ENCODE assay signal across 30 mouse cellular contexts in the genomic region with DNA sequence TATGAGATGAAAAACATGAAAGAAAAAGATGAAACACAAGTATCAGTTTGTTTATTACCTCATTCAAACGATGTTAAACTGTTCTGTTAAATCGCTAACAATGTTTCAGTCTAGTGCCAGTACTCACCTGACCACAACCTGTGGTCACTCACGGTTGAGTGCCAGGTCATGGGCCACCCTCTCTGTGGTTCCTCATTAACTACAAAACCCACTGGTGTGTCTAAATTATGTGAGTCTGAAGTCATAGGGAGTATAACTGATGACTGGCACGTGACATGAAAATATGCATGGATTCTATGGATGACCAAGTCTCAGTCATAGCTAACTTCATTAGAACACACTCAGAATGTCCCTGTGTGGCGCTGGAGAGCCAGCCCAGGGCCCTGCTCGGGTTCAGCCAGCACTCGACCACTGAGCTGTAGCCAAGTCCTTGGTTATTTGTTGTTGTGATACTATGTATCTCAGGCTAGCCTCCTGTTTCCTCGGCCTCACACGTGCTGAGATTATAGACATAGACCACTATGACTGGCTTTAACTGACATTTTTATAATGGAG.
A peak's percentile ranks its signal among the peaks of the same experiment; 100 is the strongest.
DNase-seq lines count a peak whose midpoint lies in the region; ATAC-seq lines count a peak whose summit lies in the region.
"Had no signal": no experiment of that assay in that cellular context is flagged by ENCODE, and none has a peak within 500 bp of the region (broad histone marks: within the 10 kb centered on the region; RNA-seq: fewer than 3 reads in every experiment).

No protein-coding gene starts in this region.

- no peaks in the 10 kb centered on the region for H3K4me1 ChIP-seq in kidney, embryonic 14.5 days (ENCODE audit: control insufficient read depth, insufficient read depth, low read length)
- H3K4me1 ChIP-seq in heart, embryonic 12.5 days (replicated peaks): no peaks in the 10 kb centered on the region
- H3K4me1 ChIP-seq: embryonic facial prominence, embryonic 12.5 days; heart, embryonic 15.5 days; hindbrain, embryonic 12.5 days; intestine, embryonic 15.5 days; midbrain, embryonic 13.5 days had no signal

- ATAC-seq in kidney, embryonic 14.5 days (ENCODE audit: low FRiP score, low TSS enrichment): peak; percentile 62; the same call in 1 of the 2 replicates
- ATAC-seq in heart, embryonic 12.5 days (ENCODE audit: insufficient number of reproducible peaks, low FRiP score): no peak
- ATAC-seq: forebrain, embryonic 16.5 days; intestine, embryonic 15.5 days; midbrain, embryonic 13.5 days had no signal

- H3K4me2 ChIP-seq in kidney, embryonic 14.5 days (replicated peaks; ENCODE audit: low read depth, low read length): no peak overlapping the region
- H3K4me2 ChIP-seq in heart, embryonic 12.5 days: no peak overlapping the region
- H3K4me2 ChIP-seq: embryonic facial prominence, embryonic 12.5 days; heart, embryonic 15.5 days; hindbrain, embryonic 12.5 days; intestine, embryonic 15.5 days; midbrain, embryonic 13.5 days had no signal

- no peak overlapping the region for H3K9ac ChIP-seq in kidney, embryonic 14.5 days (ENCODE audit: low read depth, low read length)
- H3K9ac ChIP-seq in heart, embryonic 12.5 days: no peak overlapping the region
- H3K9ac ChIP-seq: embryonic facial prominence, embryonic 12.5 days; heart, embryonic 15.5 days; hindbrain, embryonic 12.5 days; intestine, embryonic 15.5 days; liver, embryonic 14.5 days; midbrain, embryonic 13.5 days had no signal

- H3K27me3 ChIP-seq in kidney, embryonic 14.5 days (ENCODE audit: control insufficient read depth, insufficient read depth, low read length): no peaks in the 10 kb centered on the region
- 0 out of 2 replicates have a peak, but pooled peaks cover 6% of the 10 kb centered on the region for H3K27me3 ChIP-seq in heart, embryonic 12.5 days (replicated peaks)
- H3K27me3 ChIP-seq: embryonic facial prominence, embryonic 12.5 days; heart, embryonic 15.5 days; hindbrain, embryonic 12.5 days; intestine, embryonic 15.5 days; midbrain, embryonic 13.5 days had no signal

- no peak overlapping the region for H3K27ac ChIP-seq in kidney, embryonic 14.5 days (ENCODE audit: low read depth, low read length)
- H3K27ac ChIP-seq in heart, embryonic 12.5 days (ENCODE audit: poor library complexity, severe bottlenecking): no peak overlapping the region
- H3K27ac ChIP-seq: embryonic facial prominence, embryonic 12.5 days; forebrain, embryonic 10.5 days; heart, embryonic 15.5 days; hindbrain, embryonic 12.5 days; hindbrain, postnatal 0 days; intestine, embryonic 15.5 days; liver, embryonic 14.5 days; macrophage; midbrain, embryonic 13.5 days; stomach, postnatal 0 days had no signal

- no peaks in the 10 kb centered on the region for H3K36me3 ChIP-seq in kidney, embryonic 14.5 days (ENCODE audit: control insufficient read depth, insufficient read depth, low read length)
- no peaks in the 10 kb centered on the region for H3K36me3 ChIP-seq in heart, embryonic 12.5 days
- H3K36me3 ChIP-seq: embryonic facial prominence, embryonic 12.5 days; forebrain, embryonic 10.5 days; heart, embryonic 15.5 days; hindbrain, embryonic 12.5 days; intestine, embryonic 15.5 days; midbrain, embryonic 13.5 days had no signal

- no peak overlapping the region for H3K4me3 ChIP-seq in kidney, embryonic 14.5 days (ENCODE audit: low read length)
- H3K4me3 ChIP-seq in heart, embryonic 12.5 days: no peak overlapping the region
- H3K4me3 ChIP-seq: embryonic facial prominence, embryonic 12.5 days; forebrain, embryonic 10.5 days; heart, embryonic 15.5 days; hindbrain, embryonic 12.5 days; intestine, embryonic 15.5 days; layer of hippocampus, adult 2 months; midbrain, embryonic 13.5 days had no signal

- 76% methylated on average over 9 of the region's 9 CpGs for WGBS in kidney, embryonic 14.5 days
- 75% methylated on average over 9 of the region's 9 CpGs for WGBS in heart, embryonic 12.5 days

- no peaks in the 10 kb centered on the region for H3K9me3 ChIP-seq in kidney, embryonic 14.5 days (ENCODE audit: control insufficient read depth, low read length)
- H3K9me3 ChIP-seq in heart, embryonic 12.5 days (replicated peaks): no peaks in the 10 kb centered on the region
- H3K9me3 ChIP-seq: embryonic facial prominence, embryonic 12.5 days; forebrain, embryonic 10.5 days; heart, embryonic 15.5 days; hindbrain, embryonic 12.5 days; intestine, embryonic 15.5 days; midbrain, embryonic 13.5 days had no signal

- DNase-seq in testis, postnatal 14 days (ENCODE audit: low spot score): peak; percentile 31
- DNase-seq in testis, postnatal 10 days (ENCODE audit: low spot score): no peak
- peak; percentile 69 for DNase-seq in kidney, postnatal 14 days
- DNase-seq in left cerebral cortex, adult 18-20 months (ENCODE audit: low spot score in 2 of 2): no peak
- DNase-seq in layer of hippocampus, postnatal 25 days (ENCODE audit: extremely low spot score in 1 of 2, low spot score in 1 of 2): no peak
- DNase-seq: adrenal gland, postnatal 25 days; cerebellum, adult 11-12 months; cerebellum, adult 9-11 months; embryo, embryonic 11 days; heart, postnatal 36 days; layer of hippocampus, postnatal 36 days; liver; lung, adult 2 months; lung, postnatal 10 days; right cerebral cortex, adult 18-20 months; thymus, postnatal 4 days had no signal

Comparison
In these comparisons a context has a peak if more than half of its experiments do, and no peak if none do; other contexts are left out.
1. DNase-seq: peak in testis, postnatal 14 days (single experiment) and kidney, postnatal 14 days (single experiment); none in testis, postnatal 10 days (single experiment), left cerebral cortex, adult 18-20 months (0 of 2) and layer of hippocampus, postnatal 25 days (0 of 2).